Mouse (Mus musculus): ENCODE results near the gene Adgrg2. TPM values are rescaled to one million over a fixed set of nuclear protein-coding genes. Genes with fewer than 3 reads are reported as not detected.

Gene Adgrg2
- 2.2 and 2.4 TPM in 2 replicates for polyA plus RNA-seq (2016; fragmentation: Nextera tagmentation; extraction: Ambion mirVana)

GRCm38 (mm10) chrX:160390464-160390956 lies at the start of gene Adgrg2:
TSS of gene Adgrg2 (plus strand) at chrX:160390690.
- no peak within 1 kb of the TSS for H3K27ac ChIP-seq (replicated peaks)
- H3K4me2 ChIP-seq (replicated peaks): peak within 1 kb of the TSS; percentile 66
- peak within 1 kb of the TSS; percentile 46 for H3K9ac ChIP-seq (replicated peaks)
- H3K27me3 ChIP-seq: peaks cover 37% of the 10 kb centered on the region
- H3K36me3 ChIP-seq: no peaks in the 10 kb centered on the region
- peak within 1 kb of the TSS; percentile 50 for H3K4me3 ChIP-seq
- peak; percentile 89 for ATAC-seq (ENCODE audit: low FRiP score, low read depth)
- no peaks in the 10 kb centered on the region for H3K4me1 ChIP-seq
- 15% methylated on average over 40 of the region's 42 CpGs for WGBS
- no peaks in the 10 kb centered on the region for H3K9me3 ChIP-seq

- no peaks in the 10 kb centered on the region for H3K36me3 ChIP-seq
- no peaks in the 10 kb centered on the region for H3K9me3 ChIP-seq
- no peak overlapping the region for H3K4me3 ChIP-seq
- H3K9ac ChIP-seq (replicated peaks): no peak overlapping the region
- no peak for ATAC-seq (ENCODE audit: low FRiP score, low read depth)
- H3K4me1 ChIP-seq: 0 out of 2 replicates have a peak, but pooled peaks cover 2% of the 10 kb centered on the region
- H3K27me3 ChIP-seq: peaks cover 39% of the 10 kb centered on the region
- H3K27ac ChIP-seq (replicated peaks): no peak overlapping the region
- 51% methylated on average over 7 of the region's 7 CpGs for WGBS
- no peak overlapping the region for H3K4me2 ChIP-seq (replicated peaks)
Measured at GRCm38 (mm10) chrX:160350995-160351394, 39.5 kb upstream of the Adgrg2 start.

- Histone ChIP-seq H3K27ac (replicated peaks) (no peak overlapping the region), H3K4me2 (replicated peaks) (no peak overlapping the region), H3K9me3 (no peaks in the 10 kb centered on the region), H3K9ac (replicated peaks) (no peak overlapping the region), H3K27me3 (peaks cover 39% of the 10 kb centered on the region), H3K4me3 (no peak overlapping the region), H3K4me1 (0 out of 2 replicates have a peak, but pooled peaks cover 2% of the 10 kb centered on the region), H3K36me3 (no peaks in the 10 kb centered on the region)
- 27% methylated on average over 1 of the region's 1 CpGs for WGBS
- ATAC-seq (ENCODE audit: low FRiP score, low read depth): no peak
Measured at GRCm38 (mm10) chrX:160351967-160352677, 38.4 kb upstream of the Adgrg2 start.

GRCm38 (mm10) chrX:160384748-160385501 lies 5.6 kb upstream of the Adgrg2 start:
- ATAC-seq (ENCODE audit: low FRiP score, low read depth): no peak
- no peak overlapping the region for H3K27ac ChIP-seq (replicated peaks)
- H3K4me2 ChIP-seq (replicated peaks): no peak overlapping the region
- H3K36me3 ChIP-seq: no peaks in the 10 kb centered on the region
- no peak overlapping the region for H3K4me3 ChIP-seq
- H3K9me3 ChIP-seq: no peaks in the 10 kb centered on the region
- peaks cover 29% of the 10 kb centered on the region for H3K27me3 ChIP-seq
- no peaks in the 10 kb centered on the region for H3K4me1 ChIP-seq
- 77% methylated on average over 6 of the region's 6 CpGs for WGBS
- no peak overlapping the region for H3K9ac ChIP-seq (replicated peaks)

- peaks cover 34% of the 10 kb centered on the region for H3K27me3 ChIP-seq
Measured at GRCm38 (mm10) chrX:160385502-160385772, 5.1 kb upstream of the Adgrg2 start.

GRCm38 (mm10) chrX:160412930-160413453 lies 22.5 kb downstream of the Adgrg2 start:
- Histone ChIP-seq H3K36me3 (no peaks in the 10 kb centered on the region), H3K27me3 (peaks cover 25% of the 10 kb centered on the region), H3K9me3 (no peaks in the 10 kb centered on the region), H3K9ac (replicated peaks) (no peak overlapping the region), H3K4me1 (no peaks in the 10 kb centered on the region), H3K27ac (replicated peaks) (no peak overlapping the region), H3K4me2 (replicated peaks) (no peak overlapping the region), H3K4me3 (no peak overlapping the region)
- ATAC-seq (ENCODE audit: low FRiP score, low read depth): no peak
- WGBS: 86% methylated on average over 4 of the region's 4 CpGs

More at GRCm38 (mm10) chrX:160385502-160385772, 5.1 kb upstream of the Adgrg2 start:
- no peak overlapping the region for H3K27ac ChIP-seq (replicated peaks)
- H3K9me3 ChIP-seq: no peaks in the 10 kb centered on the region
- H3K9ac ChIP-seq (replicated peaks): no peak overlapping the region
- no peak overlapping the region for H3K4me3 ChIP-seq
- ATAC-seq (ENCODE audit: low FRiP score, low read depth): no peak
- no peaks in the 10 kb centered on the region for H3K4me1 ChIP-seq
- no peak overlapping the region for H3K4me2 ChIP-seq (replicated peaks)
- no peaks in the 10 kb centered on the region for H3K36me3 ChIP-seq
- 83% methylated on average over 1 of the region's 1 CpGs for WGBS

GRCm38 (mm10) chrX:160413881-160414395 lies 23.4 kb downstream of the Adgrg2 start:
- H3K27ac ChIP-seq (replicated peaks): no peak overlapping the region
- WGBS: 82% methylated on average over 7 of the region's 7 CpGs
- H3K27me3 ChIP-seq: peaks cover 17% of the 10 kb centered on the region
- H3K4me1 ChIP-seq: no peaks in the 10 kb centered on the region
- H3K9ac ChIP-seq (replicated peaks): no peak overlapping the region
- H3K36me3 ChIP-seq: no peaks in the 10 kb centered on the region
- H3K4me2 ChIP-seq (replicated peaks): no peak overlapping the region
- no peak for ATAC-seq (ENCODE audit: low FRiP score, low read depth)
- no peak overlapping the region for H3K4me3 ChIP-seq
- no peaks in the 10 kb centered on the region for H3K9me3 ChIP-seq

- ATAC-seq (ENCODE audit: low FRiP score, low read depth): no peak
- no peak overlapping the region for H3K4me3 ChIP-seq
- no peak overlapping the region for H3K4me2 ChIP-seq (replicated peaks)
- 89% methylated on average over 7 of the region's 7 CpGs for WGBS
- no peaks in the 10 kb centered on the region for H3K36me3 ChIP-seq
- H3K27ac ChIP-seq (replicated peaks): no peak overlapping the region
- H3K27me3 ChIP-seq: peaks cover 19% of the 10 kb centered on the region; the same call in 1 of the 2 replicates
- no peaks in the 10 kb centered on the region for H3K9me3 ChIP-seq
- no peaks in the 10 kb centered on the region for H3K4me1 ChIP-seq
- no peak overlapping the region for H3K9ac ChIP-seq (replicated peaks)
Measured at GRCm38 (mm10) chrX:160418397-160418796, 27.9 kb downstream of the Adgrg2 start.

GRCm38 (mm10) chrX:160423737-160424136 lies 33.2 kb downstream of the Adgrg2 start:
- Histone ChIP-seq H3K4me1 (no peaks in the 10 kb centered on the region), H3K36me3 (no peaks in the 10 kb centered on the region), H3K9ac (replicated peaks) (no peak overlapping the region), H3K27me3 (peaks cover 37% of the 10 kb centered on the region; the same call in 1 of the 2 replicates), H3K27ac (replicated peaks) (no peak overlapping the region), H3K4me2 (replicated peaks) (no peak overlapping the region), H3K9me3 (no peaks in the 10 kb centered on the region), H3K4me3 (no peak overlapping the region)
- WGBS: 81% methylated on average over 1 of the region's 1 CpGs
- ATAC-seq (ENCODE audit: low FRiP score, low read depth): no peak

- Histone ChIP-seq H3K4me2 (replicated peaks) (no peak overlapping the region), H3K27ac (replicated peaks) (no peak overlapping the region), H3K4me1 (no peaks in the 10 kb centered on the region), H3K36me3 (no peaks in the 10 kb centered on the region), H3K9me3 (no peaks in the 10 kb centered on the region), H3K9ac (replicated peaks) (no peak overlapping the region), H3K27me3 (peaks cover 36% of the 10 kb centered on the region), H3K4me3 (no peak overlapping the region)
- 63% methylated on average over 1 of the region's 1 CpGs for WGBS
- no peak for ATAC-seq (ENCODE audit: low FRiP score, low read depth)
Measured at GRCm38 (mm10) chrX:160426486-160426885, 36.0 kb downstream of the Adgrg2 start.

- Histone ChIP-seq H3K4me2 (replicated peaks) (no peak overlapping the region), H3K9ac (replicated peaks) (no peak overlapping the region), H3K27ac (replicated peaks) (no peak overlapping the region), H3K4me1 (no peaks in the 10 kb centered on the region), H3K9me3 (no peaks in the 10 kb centered on the region), H3K27me3 (peaks cover 36% of the 10 kb centered on the region), H3K36me3 (no peaks in the 10 kb centered on the region), H3K4me3 (no peak overlapping the region)
- ATAC-seq (ENCODE audit: low FRiP score, low read depth): no peak
- WGBS: 90% methylated on average over 1 of the region's 1 CpGs
Measured at GRCm38 (mm10) chrX:160426930-160427329, 36.4 kb downstream of the Adgrg2 start.

- ATAC-seq (ENCODE audit: low FRiP score, low read depth): no peak
- H3K4me3 ChIP-seq: no peak overlapping the region
- H3K9me3 ChIP-seq: no peaks in the 10 kb centered on the region
- peaks cover 11% of the 10 kb centered on the region for H3K27me3 ChIP-seq
- no peaks in the 10 kb centered on the region for H3K4me1 ChIP-seq
- no peaks in the 10 kb centered on the region for H3K36me3 ChIP-seq
- no peak overlapping the region for H3K9ac ChIP-seq (replicated peaks)
- 92% methylated on average over 7 of the region's 7 CpGs for WGBS
- no peak overlapping the region for H3K27ac ChIP-seq (replicated peaks)
- H3K4me2 ChIP-seq (replicated peaks): no peak overlapping the region
Measured at GRCm38 (mm10) chrX:160432192-160432591, 41.7 kb downstream of the Adgrg2 start.

All from midbrain, embryonic 12.5 days (tissue).